Comparison of ENCODE assay signal across 24 mouse cellular contexts in the genomic region with DNA sequence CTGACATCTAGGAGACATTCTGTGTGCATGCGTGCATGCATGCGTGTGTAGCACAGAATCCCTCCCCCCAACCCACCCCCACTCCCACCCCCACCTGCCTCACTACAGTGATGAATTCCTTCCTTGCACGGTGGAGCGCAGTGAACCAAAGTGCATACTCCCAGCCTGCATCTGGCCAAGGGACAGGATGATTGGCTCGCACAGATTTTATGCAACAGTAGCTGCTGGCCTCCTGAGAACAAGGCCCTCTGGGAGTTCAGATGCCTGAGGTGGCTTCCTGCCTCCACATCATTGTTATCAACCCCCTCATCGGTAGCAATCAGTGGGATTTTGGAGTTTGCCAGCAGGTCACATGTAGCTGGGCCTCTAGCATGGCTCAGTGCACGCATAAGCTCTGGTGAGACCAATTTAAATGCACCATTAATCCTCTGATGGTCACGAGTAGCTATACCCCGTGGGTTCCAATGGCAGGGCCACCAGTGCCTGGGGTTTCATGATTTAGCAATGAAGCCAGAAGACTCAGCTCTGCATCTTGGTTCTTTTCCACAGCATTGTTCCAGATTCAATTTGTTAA.
DNase-seq lines count a peak whose midpoint lies in the region; ATAC-seq and TF ChIP-seq lines count a peak whose summit lies in the region.
"Had no signal": no experiment of that assay in that cellular context is flagged by ENCODE, and none has a peak within 500 bp of the region (broad histone marks: within the 10 kb centered on the region; RNA-seq: fewer than 3 reads in every experiment).

No protein-coding gene starts in this region.

- no peak for TF ChIP-seq POLR2A in kidney, adult 2 months (IDR thresholded peaks at IDR 0.05; ENCODE audit: low read depth, low read length)

- 0 out of 2 replicates have a peak, but pooled peaks cover 4% of the 10 kb centered on the region for H3K4me1 ChIP-seq in kidney, adult 2 months (ENCODE audit: control insufficient read depth, insufficient read depth, low read length)
- H3K4me1 ChIP-seq in kidney, embryonic 16.5 days (ENCODE audit: insufficient read depth, low read length), result 0 out of 2 replicates have a peak, but pooled peaks cover 3% of the 10 kb centered on the region
- H3K4me1 ChIP-seq: embryonic facial prominence, embryonic 12.5 days; heart, embryonic 12.5 days; limb, embryonic 12.5 days; liver, embryonic 15.5 days; midbrain, embryonic 15.5 days had no signal

- H3K9me3 ChIP-seq in kidney, embryonic 16.5 days (ENCODE audit: low read length), result no peaks in the 10 kb centered on the region
- H3K9me3 ChIP-seq: embryonic facial prominence, embryonic 12.5 days; heart, embryonic 12.5 days; limb, embryonic 12.5 days; liver, embryonic 15.5 days; midbrain, embryonic 15.5 days had no signal

- in situ Hi-C loops in Patski (cut with MboI; ENCODE audit: low pct_unique_long_range_greater_than_20kb), result no loop called here

- peak; percentile 66 for ATAC-seq in Patski
- ATAC-seq in kidney, embryonic 16.5 days (ENCODE audit: low FRiP score, low TSS enrichment), result peak; percentile 96
- ATAC-seq: forebrain, embryonic 14.5 days; midbrain, embryonic 15.5 days had no signal

- H3K9ac ChIP-seq in kidney, embryonic 16.5 days (replicated peaks; ENCODE audit: low read length), result no peak overlapping the region
- H3K9ac ChIP-seq: embryonic facial prominence, embryonic 12.5 days; heart, embryonic 12.5 days; hindbrain, embryonic 14.5 days; limb, embryonic 12.5 days; liver, embryonic 15.5 days; lung, embryonic 14.5 days; midbrain, embryonic 15.5 days had no signal

- WGBS in kidney, adult 2 months, result 59% methylated on average over 9 of the region's 9 CpGs
- WGBS in kidney, embryonic 16.5 days, result 49% methylated on average over 9 of the region's 9 CpGs

- no peaks in the 10 kb centered on the region for H3K36me3 ChIP-seq in kidney, adult 2 months (ENCODE audit: control insufficient read depth, insufficient read depth, low read length)
- H3K36me3 ChIP-seq in kidney, embryonic 16.5 days (ENCODE audit: insufficient read depth, low read length), result no peaks in the 10 kb centered on the region
- H3K36me3 ChIP-seq: embryonic facial prominence, embryonic 12.5 days; heart, embryonic 12.5 days; limb, embryonic 12.5 days; liver, embryonic 15.5 days; midbrain, embryonic 15.5 days had no signal

- H3K4me2 ChIP-seq in kidney, embryonic 16.5 days (replicated peaks; ENCODE audit: low read depth, low read length), result no peak overlapping the region
- H3K4me2 ChIP-seq: embryonic facial prominence, embryonic 12.5 days; heart, embryonic 12.5 days; hindbrain, embryonic 14.5 days; limb, embryonic 12.5 days; liver, embryonic 15.5 days; lung, embryonic 14.5 days; midbrain, embryonic 15.5 days had no signal

- intact Hi-C loops in left cerebral cortex, postnatal 10 days (cut with DNase I), result no loop called here

- no peak for TF ChIP-seq CTCF in Patski (IDR thresholded peaks at IDR 0.05)
- TF ChIP-seq CTCF in kidney, adult 2 months (conservative IDR thresholded peaks at IDR 0.05; ENCODE audit: insufficient read depth, insufficient read length, low read depth, low read length), result no peak

- CTCF ChIA-PET in Patski (lab: Charles Lee), result interaction anchor here (0.9 to 2.2 kb wide), 2 partner anchors 19 to 26 kb away, joined by 3 to 5 read pairs; no protein-coding TSS in a partner anchor

- no peak overlapping the region for H3K27ac ChIP-seq in kidney, adult 2 months (ENCODE audit: insufficient read depth, low read depth, low read length)
- H3K27ac ChIP-seq in kidney, embryonic 16.5 days (ENCODE audit: low read length), result peak overlapping the region; percentile 72
- H3K27ac ChIP-seq: embryonic facial prominence, embryonic 12.5 days; gastrocnemius, adult 2 months; heart, adult 2 months; hindbrain, embryonic 14.5 days; limb, embryonic 12.5 days; liver, embryonic 15.5 days; midbrain, embryonic 15.5 days had no signal

- no peaks in the 10 kb centered on the region for H3K27me3 ChIP-seq in Patski
- H3K27me3 ChIP-seq in kidney, adult 2 months (replicated peaks; ENCODE audit: control insufficient read depth, insufficient read depth, low read length), result no peaks in the 10 kb centered on the region
- no peaks in the 10 kb centered on the region for H3K27me3 ChIP-seq in kidney, embryonic 16.5 days (ENCODE audit: insufficient read depth, low read length)
- H3K27me3 ChIP-seq: embryonic facial prominence, embryonic 12.5 days; heart, embryonic 12.5 days; limb, embryonic 12.5 days; liver, embryonic 15.5 days; midbrain, embryonic 15.5 days had no signal

- POLR2A ChIA-PET in Patski (lab: Charles Lee), result no interaction called here

- H3K4me3 ChIP-seq in kidney, adult 2 months (ENCODE audit: insufficient read depth, low read depth, low read length), result no peak overlapping the region
- H3K4me3 ChIP-seq in kidney, embryonic 16.5 days (ENCODE audit: low read length), result no peak overlapping the region
- H3K4me3 ChIP-seq: embryonic facial prominence, embryonic 12.5 days; gastrocnemius, adult 2 months; heart, adult 2 months; heart, embryonic 12.5 days; limb, embryonic 12.5 days; liver, embryonic 15.5 days; midbrain, embryonic 15.5 days had no signal

- peak; percentile 37 for DNase-seq in Patski (ENCODE audit: low read depth, low spot score)
- peak; percentile 80 for DNase-seq in kidney, adult 2 months
- DNase-seq in kidney, postnatal 36 days, result peak; percentile 44 to 66
- DNase-seq in adrenal gland, postnatal 10 days, result no peak
- DNase-seq in cerebellum, adult 9-10 months, result no peak
- DNase-seq in left cerebral cortex, postnatal 10 days (ENCODE audit: extremely low spot score in 1 of 2, low spot score in 2 of 2), result no peak
- DNase-seq: cerebellum, adult 8-10 months; cerebellum, postnatal 36 days; embryo, embryonic 11 days; gastrocnemius, adult 2 months; heart, adult 2 months; heart, postnatal 4 days; lung, embryonic 14.5 days; lung, postnatal 14 days; thymus, adult 2 months; thymus, postnatal 36 days had no signal

Comparison
In these comparisons a context has a peak if more than half of its experiments do, and no peak if none do; other contexts are left out.
1. DNase-seq: peak in Patski (single experiment), kidney, adult 2 months (single experiment) and kidney, postnatal 36 days (2 of 2); none in adrenal gland, postnatal 10 days (single experiment), cerebellum, adult 9-10 months (single experiment) and left cerebral cortex, postnatal 10 days (0 of 2).